Mouse (Mus musculus) lung, embryonic 16.5 days (tissue): Measurements from ENCODE around the gene Zfp689. TPM values are rescaled to one million over a fixed set of nuclear protein-coding genes. Genes with fewer than 3 reads are reported as not detected.
"Not testable (repeated sequence)": the region's sequence is repeated elsewhere in the genome, so short reads cannot be mapped to it uniquely, and the experiment has no call there.

Source experiments
- ATAC-seq: fragments of 200-750 bp; cut with Nextera tagmentation; 2 replicates; pipeline ENCODE4 v1.8.0; 2017; ENCODE audit warnings: low read depth, mild to moderate bottlenecking, moderate library complexity
- H3K27ac ChIP-seq: fragments of 300-500 bp; sonication (generic); 2 replicates; pipeline ENCODE4 v1.5.1; 2014; ENCODE audit warnings: mild to moderate bottlenecking, control low read depth, low read length
- H3K27me3 ChIP-seq: fragments of 300-500 bp; sonication (generic); 2 replicates; pipeline ENCODE4 v1.6.1; 2014; ENCODE audit warnings: low read depth, low read length, mixed read lengths; ENCODE audit not compliant: control insufficient read depth, insufficient read depth
- H3K36me3 ChIP-seq: fragments of 300-500 bp; sonication (generic); 2 replicates; pipeline ENCODE4 v1.6.1; 2014; ENCODE audit warnings: low read length; ENCODE audit not compliant: control insufficient read depth, insufficient read depth
- H3K4me1 ChIP-seq: fragments of 300-500 bp; sonication (generic); replicated peaks from 2 replicates; pipeline ENCODE4 v1.6.1; 2014; ENCODE audit warnings: low read length, mixed read lengths; ENCODE audit not compliant: control insufficient read depth, insufficient read depth
- H3K4me2 ChIP-seq: fragments of 300-500 bp; sonication (generic); 2 replicates; pipeline ENCODE4 v1.6.1; 2014; ENCODE audit warnings: low read depth, low read length, control low read depth
- H3K4me3 ChIP-seq: fragments of 300-500 bp; sonication (generic); 2 replicates; pipeline ENCODE4 v1.5.1; 2014; ENCODE audit warnings: mild to moderate bottlenecking, low read length, control low read depth
- H3K9ac ChIP-seq: fragments of 300-500 bp; sonication (generic); 2 replicates; pipeline ENCODE4 v1.6.1; 2014; ENCODE audit warnings: low read length, control low read depth
- H3K9me3 ChIP-seq: fragments of 300-500 bp; sonication (generic); 2 replicates; pipeline ENCODE4 v1.6.1; 2016; ENCODE audit warnings: low read length; ENCODE audit not compliant: control insufficient read depth
- WGBS: fragments of 180-500 bp; shearing (Covaris S2); extraction: QIAGEN DNeasy Blood & Tissue Kit; methylation state at CpG from one replicate; pipeline ENCODE4 v1.1.7; 2014; 5-methylcytosine and 5-hydroxymethylcytosine counted together
- polyA plus RNA-seq: library from polyadenylated mRNA; unstranded; fragments of >200 nt; fragmentation: Nextera tagmentation; extraction: Ambion mirVana; gene quantifications from 2 replicates; pipeline ENCODE4 v1.2.1, GENCODE M21; 2015

The Zfp689 gene
- polyA plus RNA-seq, 1 experiment from 2014 or later, result 6.7 TPM

- not testable (repeated sequence) for H3K9ac ChIP-seq
- 80% methylated on average over 3 of the region's 3 CpGs for WGBS
Observed at GRCm38 (mm10) chr7:127458371-127459122, 9.6 kb upstream of the Zfp689 start.

GRCm38 (mm10) chr7:127454905-127455304, 5.9 kb upstream of the Zfp689 start:
- Histone ChIP-seq H3K4me1 (peaks cover 7% of the 10 kb centered on the region), H3K9me3 (peaks cover 7% of the 10 kb centered on the region), H3K4me3 (no peak overlapping the region), H3K36me3 (peaks cover 24% of the 10 kb centered on the region), H3K27ac (no peak overlapping the region), H3K9ac (no peak overlapping the region), H3K27me3 (no peaks in the 10 kb centered on the region), H3K4me2 (no peak overlapping the region)
- WGBS, result 88% methylated on average over 7 of the region's 7 CpGs
- no peak for ATAC-seq

More at GRCm38 (mm10) chr7:127458371-127459122, 9.6 kb upstream of the Zfp689 start:
- not testable (repeated sequence) for H3K9me3 ChIP-seq, H3K4me1 ChIP-seq, H3K27me3 ChIP-seq, H3K4me3 ChIP-seq, ATAC-seq, H3K27ac ChIP-seq, H3K4me2 ChIP-seq
- H3K36me3 ChIP-seq, result peaks cover 28% of the 10 kb centered on the region

GRCm38 (mm10) chr7:127453056-127453455, 4.1 kb upstream of the Zfp689 start:
- 92% methylated on average over 2 of the region's 2 CpGs for WGBS
- no peak overlapping the region for H3K9ac ChIP-seq
- peaks cover 15% of the 10 kb centered on the region for H3K4me1 ChIP-seq
- H3K4me3 ChIP-seq, result no peak overlapping the region
- no peak for ATAC-seq
- no peak overlapping the region for H3K4me2 ChIP-seq
- H3K9me3 ChIP-seq, result peaks cover 7% of the 10 kb centered on the region
- H3K27ac ChIP-seq, result no peak overlapping the region
- H3K36me3 ChIP-seq, result peaks cover 24% of the 10 kb centered on the region
- H3K27me3 ChIP-seq, result no peaks in the 10 kb centered on the region

- Histone ChIP-seq H3K36me3 (peaks cover 5% of the 10 kb centered on the region; the same call in 1 of the 2 replicates), H3K27ac (no peak overlapping the region), H3K4me3 (peak overlapping the region; percentile 78), H3K4me2 (peak overlapping the region; percentile 89), H3K4me1 (peaks cover 20% of the 10 kb centered on the region), H3K9me3 (no peaks in the 10 kb centered on the region), H3K9ac (peak overlapping the region; percentile 66), H3K27me3 (no peaks in the 10 kb centered on the region)
- no peak for ATAC-seq
- WGBS, result 78% methylated on average over 7 of the region's 7 CpGs
Observed at GRCm38 (mm10) chr7:127449966-127450365, 1.0 kb upstream of the Zfp689 start.

- 85% methylated on average over 20 of the region's 20 CpGs for WGBS
- no peak overlapping the region for H3K9ac ChIP-seq
- H3K4me1 ChIP-seq, result peaks cover 7% of the 10 kb centered on the region; the same call in 1 of the 2 replicates
- no peak overlapping the region for H3K4me2 ChIP-seq
- no peaks in the 10 kb centered on the region for H3K27me3 ChIP-seq
- no peak for ATAC-seq
- H3K4me3 ChIP-seq, result no peak overlapping the region
- H3K36me3 ChIP-seq, result peaks cover 14% of the 10 kb centered on the region
- H3K27ac ChIP-seq, result no peak overlapping the region
- no peaks in the 10 kb centered on the region for H3K9me3 ChIP-seq
Observed at GRCm38 (mm10) chr7:127443976-127444375, 5.0 kb downstream of the Zfp689 start.

GRCm38 (mm10) chr7:127437724-127438123, 11.2 kb downstream of the Zfp689 start:
- WGBS, result 79% methylated on average over 3 of the region's 3 CpGs
- no peak for ATAC-seq
- no peak overlapping the region for H3K4me3 ChIP-seq

GRCm38 (mm10) chr7:127435206-127435605, 13.8 kb downstream of the Zfp689 start:
- WGBS, result 89% methylated on average over 4 of the region's 4 CpGs
- H3K27ac ChIP-seq, result no peak overlapping the region
- no peak overlapping the region for H3K4me2 ChIP-seq
- H3K9ac ChIP-seq, result no peak overlapping the region
- no peak for ATAC-seq
- H3K9me3 ChIP-seq, result peaks cover 6% of the 10 kb centered on the region
- H3K27me3 ChIP-seq, result no peaks in the 10 kb centered on the region
- no peak overlapping the region for H3K4me3 ChIP-seq
- H3K4me1 ChIP-seq, result no peaks in the 10 kb centered on the region
- H3K36me3 ChIP-seq, result no peaks in the 10 kb centered on the region

More at GRCm38 (mm10) chr7:127437724-127438123, 11.2 kb downstream of the Zfp689 start:
- Histone ChIP-seq H3K27ac (no peak overlapping the region), H3K4me2 (no peak overlapping the region), H3K9me3 (peaks cover 6% of the 10 kb centered on the region), H3K36me3 (no peaks in the 10 kb centered on the region), H3K9ac (no peak overlapping the region), H3K27me3 (no peaks in the 10 kb centered on the region), H3K4me1 (no peaks in the 10 kb centered on the region)

GRCm38 (mm10) chr7:127426354-127426753, 22.6 kb downstream of the Zfp689 start:
- H3K4me3 ChIP-seq, result no peak overlapping the region
- H3K4me2 ChIP-seq, result no peak overlapping the region
- WGBS, result 56% methylated on average over 3 of the region's 3 CpGs
- no peak for ATAC-seq
- H3K9ac ChIP-seq, result no peak overlapping the region
- peaks cover 4% of the 10 kb centered on the region for H3K4me1 ChIP-seq
- no peaks in the 10 kb centered on the region for H3K9me3 ChIP-seq
- H3K27me3 ChIP-seq, result peaks cover 6% of the 10 kb centered on the region; the same call in 1 of the 2 replicates
- H3K36me3 ChIP-seq, result no peaks in the 10 kb centered on the region
- H3K27ac ChIP-seq, result no peak overlapping the region

GRCm38 (mm10) chr7:127425911-127426310, 23.0 kb downstream of the Zfp689 start:
- Histone ChIP-seq H3K36me3 (no peaks in the 10 kb centered on the region), H3K4me2 (no peak overlapping the region), H3K27ac (no peak overlapping the region), H3K4me3 (no peak overlapping the region), H3K9ac (no peak overlapping the region), H3K9me3 (no peaks in the 10 kb centered on the region), H3K27me3 (peaks cover 6% of the 10 kb centered on the region; the same call in 1 of the 2 replicates), H3K4me1 (peaks cover 8% of the 10 kb centered on the region)
- ATAC-seq, result no peak
- 78% methylated on average over 2 of the region's 2 CpGs for WGBS
